Mouse (Mus musculus): ENCODE measurements at regions not wholly inside any gene's neighbourhood (a gene's known extent, or its start where the extent isn't known, plus 50 kb on each side); places are given as distances from the start of the nearest gene placed in this dataset.

- no peak for DNase-seq (ENCODE audit: extremely low spot score in 1 of 2, low spot score in 2 of 2)
- intact Hi-C loops (cut with DNase I), result no loop called here
These were observed 154.6 kb upstream of the Tyw5 start for GRCm38 (mm10) chr1:57561517-57561916.

- intact Hi-C loops (cut with DNase I), result no loop called here
- DNase-seq (ENCODE audit: extremely low spot score in 1 of 2, low spot score in 2 of 2), result no peak
These were observed 157.8 kb upstream of the Tyw5 start for GRCm38 (mm10) chr1:57564676-57565075.

- intact Hi-C loops (cut with DNase I), result no loop called here
- no peak for DNase-seq (ENCODE audit: extremely low spot score in 1 of 2, low spot score in 2 of 2)
These were observed 165.2 kb upstream of the Tyw5 start for GRCm38 (mm10) chr1:57572097-57572496.

- DNase-seq (ENCODE audit: extremely low spot score in 1 of 2, low spot score in 2 of 2), result no peak
- intact Hi-C loops (cut with DNase I), result no loop called here
These were observed 166.9 kb upstream of the Tyw5 start for GRCm38 (mm10) chr1:57573829-57574228.

- intact Hi-C loops (cut with DNase I), result no loop called here
- DNase-seq (ENCODE audit: extremely low spot score in 1 of 2, low spot score in 2 of 2), result no peak
These were observed 167.6 kb upstream of the Tyw5 start for GRCm38 (mm10) chr1:57574530-57574929.

- DNase-seq (ENCODE audit: extremely low spot score in 1 of 2, low spot score in 2 of 2), result no peak
- intact Hi-C loops (cut with DNase I), result no loop called here
These were observed 169.3 kb upstream of the Tyw5 start for GRCm38 (mm10) chr1:57576066-57576753.

- DNase-seq (ENCODE audit: extremely low spot score in 1 of 2, low spot score in 2 of 2), result no peak
- intact Hi-C loops (cut with DNase I), result no loop called here
These were observed 172.2 kb upstream of the Tyw5 start for GRCm38 (mm10) chr1:57579086-57579485.

- DNase-seq (ENCODE audit: extremely low spot score in 1 of 2, low spot score in 2 of 2), result no peak
- intact Hi-C loops (cut with DNase I), result no loop called here
These were observed 180.0 kb upstream of the Spats2l start for GRCm38 (mm10) chr1:57593707-57594589.

GRCm38 (mm10) chr1:57594815-57595214 lies 179.1 kb upstream of the Spats2l start:
- DNase-seq (ENCODE audit: extremely low spot score in 1 of 2, low spot score in 2 of 2), result no peak
- intact Hi-C loops (cut with DNase I), result no loop called here

- no peak for DNase-seq (ENCODE audit: extremely low spot score in 1 of 2, low spot score in 2 of 2)
- intact Hi-C loops (cut with DNase I), result no loop called here
These were observed 173.0 kb upstream of the Spats2l start for GRCm38 (mm10) chr1:57600951-57601350.

- intact Hi-C loops (cut with DNase I), result no loop called here
- DNase-seq (ENCODE audit: extremely low spot score in 1 of 2, low spot score in 2 of 2), result no peak
These were observed 168.4 kb upstream of the Spats2l start for GRCm38 (mm10) chr1:57605525-57605924.

- DNase-seq (ENCODE audit: extremely low spot score in 1 of 2, low spot score in 2 of 2), result no peak
- intact Hi-C loops (cut with DNase I), result no loop called here
These were observed 167.8 kb upstream of the Spats2l start for GRCm38 (mm10) chr1:57606060-57606683.

- intact Hi-C loops (cut with DNase I), result no loop called here
- no peak for DNase-seq (ENCODE audit: extremely low spot score in 1 of 2, low spot score in 2 of 2)
These were observed 166.9 kb upstream of the Spats2l start for GRCm38 (mm10) chr1:57607026-57607425.

- no peak for DNase-seq (ENCODE audit: extremely low spot score in 1 of 2, low spot score in 2 of 2)
- intact Hi-C loops (cut with DNase I), result no loop called here
These were observed 166.1 kb upstream of the Spats2l start for GRCm38 (mm10) chr1:57607626-57608422.

- intact Hi-C loops (cut with DNase I), result no loop called here
- DNase-seq (ENCODE audit: extremely low spot score in 1 of 2, low spot score in 2 of 2), result no peak
These were observed 165.6 kb upstream of the Spats2l start for GRCm38 (mm10) chr1:57608423-57608679.

- no peak for DNase-seq (ENCODE audit: extremely low spot score in 1 of 2, low spot score in 2 of 2)
- intact Hi-C loops (cut with DNase I), result no loop called here
These were observed 164.7 kb upstream of the Spats2l start for GRCm38 (mm10) chr1:57609307-57609706.

GRCm38 (mm10) chr1:57612171-57612570 lies 161.8 kb upstream of the Spats2l start:
- no peak for DNase-seq (ENCODE audit: extremely low spot score in 1 of 2, low spot score in 2 of 2)
- intact Hi-C loops (cut with DNase I), result no loop called here

- intact Hi-C loops (cut with DNase I), result no loop called here
- no peak for DNase-seq (ENCODE audit: extremely low spot score in 1 of 2, low spot score in 2 of 2)
These were observed 160.8 kb upstream of the Spats2l start for GRCm38 (mm10) chr1:57612931-57613804.

Data from left cerebral cortex, postnatal 10 days (tissue).